Mouse (Mus musculus): Measurements from ENCODE around the gene Golga5. TPM values are rescaled to one million over a fixed set of nuclear protein-coding genes. Genes with fewer than 3 reads are reported as not detected.

Gene Golga5
- polyA plus RNA-seq, 1 experiment from 2014 or later, result 35.1 TPM

Other genes with a start within 250 kb of the Golga5 start
- gene Rin3, start 186.1 kb upstream of the Golga5 start, polyA plus RNA-seq (2014; fragmentation: Nextera tagmentation; extraction: Ambion mirVana), result 12.1 and 12.4 TPM in 2 replicates
- 84.7 and 90.1 TPM in 2 replicates for gene Lgmn, start 29.3 kb upstream of the Golga5 start, polyA plus RNA-seq (2014; fragmentation: Nextera tagmentation; extraction: Ambion mirVana)
- gene Chga, start 85.8 kb downstream of the Golga5 start, polyA plus RNA-seq (2014; fragmentation: Nextera tagmentation; extraction: Ambion mirVana), result 5.2 and 5.8 TPM in 2 replicates
- gene Itpk1, start 235.8 kb downstream of the Golga5 start, polyA plus RNA-seq (2014; fragmentation: Nextera tagmentation; extraction: Ambion mirVana), result 15.9 and 17.1 TPM in 2 replicates

Measured in stomach, embryonic 14.5 days (tissue).